Mouse (Mus musculus): Measurements from ENCODE around the gene Gtdc1.

Gtdc1 gene

GRCm38 (mm10) chr2:44705883-44706615 is 221.4 kb downstream of the Gtdc1 start:
- TF ChIP-seq GATA4 (IDR thresholded peaks at IDR 0.05; ENCODE audit: insufficient replicate concordance, low read length), result no peak

- TF ChIP-seq GATA4 (IDR thresholded peaks at IDR 0.05; ENCODE audit: insufficient replicate concordance, low read length), result no peak
Observed at GRCm38 (mm10) chr2:44700276-44700675, 227.2 kb downstream of the Gtdc1 start.

GRCm38 (mm10) chr2:44696441-44696840 is 231.0 kb downstream of the Gtdc1 start:
- no peak for TF ChIP-seq GATA4 (IDR thresholded peaks at IDR 0.05; ENCODE audit: insufficient replicate concordance, low read length)

GRCm38 (mm10) chr2:44693898-44694297 is 233.6 kb downstream of the Gtdc1 start:
- TF ChIP-seq GATA4 (IDR thresholded peaks at IDR 0.05; ENCODE audit: insufficient replicate concordance, low read length), result no peak

GRCm38 (mm10) chr2:44664049-44664448 is 263.4 kb downstream of the Gtdc1 start:
- no peak for TF ChIP-seq GATA4 (IDR thresholded peaks at IDR 0.05; ENCODE audit: insufficient replicate concordance, low read length)

- TF ChIP-seq GATA4 (IDR thresholded peaks at IDR 0.05; ENCODE audit: insufficient replicate concordance, low read length), result no peak
Observed at GRCm38 (mm10) chr2:44659870-44660269, 267.6 kb downstream of the Gtdc1 start.

- no peak for TF ChIP-seq GATA4 (IDR thresholded peaks at IDR 0.05; ENCODE audit: insufficient replicate concordance, low read length)
Observed at GRCm38 (mm10) chr2:44659011-44659410, 268.4 kb downstream of the Gtdc1 start.

- no peak for TF ChIP-seq GATA4 (IDR thresholded peaks at IDR 0.05; ENCODE audit: insufficient replicate concordance, low read length)
Observed at GRCm38 (mm10) chr2:44648537-44648936, 278.9 kb downstream of the Gtdc1 start.

- TF ChIP-seq GATA4 (IDR thresholded peaks at IDR 0.05; ENCODE audit: insufficient replicate concordance, low read length), result no peak
Observed at GRCm38 (mm10) chr2:44646398-44646797, 281.1 kb downstream of the Gtdc1 start.

GRCm38 (mm10) chr2:44639370-44639769 is 288.1 kb downstream of the Gtdc1 start:
- no peak for TF ChIP-seq GATA4 (IDR thresholded peaks at IDR 0.05; ENCODE audit: insufficient replicate concordance, low read length)

- TF ChIP-seq GATA4 (IDR thresholded peaks at IDR 0.05; ENCODE audit: insufficient replicate concordance, low read length), result no peak
Observed at GRCm38 (mm10) chr2:44638157-44638556, 289.3 kb downstream of the Gtdc1 start.

- TF ChIP-seq GATA4 (IDR thresholded peaks at IDR 0.05; ENCODE audit: insufficient replicate concordance, low read length), result no peak
Observed at GRCm38 (mm10) chr2:44633971-44634370, 293.5 kb downstream of the Gtdc1 start.

- no peak for TF ChIP-seq GATA4 (IDR thresholded peaks at IDR 0.05; ENCODE audit: insufficient replicate concordance, low read length)
Observed at GRCm38 (mm10) chr2:44633064-44633463, 294.4 kb downstream of the Gtdc1 start.

- TF ChIP-seq GATA4 (IDR thresholded peaks at IDR 0.05; ENCODE audit: insufficient replicate concordance, low read length), result no peak
Observed at GRCm38 (mm10) chr2:44632584-44632983, 294.9 kb downstream of the Gtdc1 start.

- TF ChIP-seq GATA4 (IDR thresholded peaks at IDR 0.05; ENCODE audit: insufficient replicate concordance, low read length), result 0 out of 2 replicates have a peak, but pooled peaks have one; percentile 14
Observed at GRCm38 (mm10) chr2:44631064-44631463, 296.4 kb downstream of the Gtdc1 start.

- TF ChIP-seq GATA4 (IDR thresholded peaks at IDR 0.05; ENCODE audit: insufficient replicate concordance, low read length), result no peak
Observed at GRCm38 (mm10) chr2:44628778-44629177, 298.7 kb downstream of the Gtdc1 start.

GRCm38 (mm10) chr2:44625154-44625553 is 302.3 kb downstream of the Gtdc1 start:
- no peak for TF ChIP-seq GATA4 (IDR thresholded peaks at IDR 0.05; ENCODE audit: insufficient replicate concordance, low read length)

Data from liver, adult (tissue).